Mouse (Mus musculus) mesoderm, embryonic 11.5 days (tissue): Measurements from ENCODE around the gene Ptpn21.

Experiments used
- DNase-seq: peaks from one replicate; pipeline ENCODE4 v3.0.0-alpha.2; 2012; ENCODE audit warnings: low read depth, low spot score

Ptpn21 gene

GRCm38 (mm10) chr12:98736951-98737800, at the start of gene Ptpn21:
Gene Ptpn21, minus strand, starts transcription at chr12:98737405.
- DNase-seq: peak; percentile 61

GRCm38 (mm10) chr12:98784251-98784650, 47.0 kb upstream of the Ptpn21 start:
- no peak for DNase-seq

GRCm38 (mm10) chr12:98779148-98779547, 41.9 kb upstream of the Ptpn21 start:
- DNase-seq: peak; percentile 11

GRCm38 (mm10) chr12:98777509-98777908, 40.3 kb upstream of the Ptpn21 start:
- DNase-seq: no peak

GRCm38 (mm10) chr12:98766241-98766640, 29.0 kb upstream of the Ptpn21 start:
- no peak for DNase-seq

GRCm38 (mm10) chr12:98759700-98760099, 22.5 kb upstream of the Ptpn21 start:
- DNase-seq: no peak

GRCm38 (mm10) chr12:98757636-98758035, 20.4 kb upstream of the Ptpn21 start:
- no peak for DNase-seq

GRCm38 (mm10) chr12:98747380-98747753, 10.2 kb upstream of the Ptpn21 start:
- DNase-seq: peak; percentile 27

- DNase-seq: peak; percentile 98
Measured at GRCm38 (mm10) chr12:98746746-98747379, 9.7 kb upstream of the Ptpn21 start, which contains the start of gene Zc3h14. Gene Zc3h14, plus strand, starts transcription at chr12:98746964.

- DNase-seq: peak; percentile 31
Measured at GRCm38 (mm10) chr12:98746131-98746530, 8.9 kb upstream of the Ptpn21 start.

GRCm38 (mm10) chr12:98745626-98746025, 8.4 kb upstream of the Ptpn21 start:
- no peak for DNase-seq

GRCm38 (mm10) chr12:98741011-98741501, 3.9 kb upstream of the Ptpn21 start:
- no peak for DNase-seq

GRCm38 (mm10) chr12:98737801-98738350, 671 bp upstream of the Ptpn21 start:
- no peak for DNase-seq

GRCm38 (mm10) chr12:98734880-98735801, 2.1 kb downstream of the Ptpn21 start:
- no peak for DNase-seq

GRCm38 (mm10) chr12:98734246-98734879, 2.8 kb downstream of the Ptpn21 start:
- DNase-seq: peak; percentile 90

GRCm38 (mm10) chr12:98733776-98734175, 3.4 kb downstream of the Ptpn21 start:
- DNase-seq: no peak

GRCm38 (mm10) chr12:98733165-98733564, 4.0 kb downstream of the Ptpn21 start:
- no peak for DNase-seq

GRCm38 (mm10) chr12:98730682-98731081, 6.5 kb downstream of the Ptpn21 start:
- DNase-seq: no peak

GRCm38 (mm10) chr12:98727186-98727585, 10.0 kb downstream of the Ptpn21 start:
- no peak for DNase-seq

GRCm38 (mm10) chr12:98726078-98726477, 11.1 kb downstream of the Ptpn21 start:
- no peak for DNase-seq

GRCm38 (mm10) chr12:98724976-98725375, 12.2 kb downstream of the Ptpn21 start:
- no peak for DNase-seq
